Mouse (Mus musculus): Measurements from ENCODE around the gene Il5ra. TPM values are rescaled to one million over a fixed set of nuclear protein-coding genes. Genes with fewer than 3 reads are reported as not detected.

Il5ra gene
- polyA plus RNA-seq (2016; fragmentation: Nextera tagmentation; extraction: Ambion mirVana) = not detected in 2 replicates

DNA sequence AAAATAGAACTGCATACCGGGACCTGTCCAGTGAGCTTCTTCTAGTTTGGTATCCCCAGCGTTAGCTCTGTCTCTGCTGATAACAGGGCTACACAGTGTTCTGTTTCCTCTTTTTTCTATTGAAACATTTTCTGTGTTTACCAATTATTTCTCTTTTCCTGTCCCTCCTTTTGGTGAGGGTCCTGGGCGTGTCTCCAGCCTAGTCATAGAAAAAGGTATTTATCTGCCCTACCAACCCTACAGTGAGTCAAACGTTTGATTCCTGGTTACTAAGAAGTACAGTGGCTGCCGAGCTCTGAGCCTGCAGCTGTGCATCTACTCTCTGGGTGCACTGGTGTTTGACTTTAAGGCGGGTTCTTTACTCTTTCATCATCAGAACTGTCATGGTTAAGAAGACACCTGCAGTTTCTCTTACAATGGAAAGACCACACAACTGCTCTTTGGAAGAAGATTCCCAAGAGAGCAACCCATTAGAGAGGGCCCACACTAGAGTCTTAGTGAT lies at the start of gene Il5ra:
Il5ra (minus strand) TSS at position 151 of the 502 bp plus-strand sequence.
- WGBS = 77% methylated on average over 6 of the region's 6 CpGs

GRCm38 (mm10) chr6:106794094-106794814 lies 45.4 kb upstream of the Il5ra start:
- no peak for ATAC-seq (ENCODE audit: insufficient number of reproducible peaks, insufficient read depth, low FRiP score, low TSS enrichment, low read depth)
- WGBS = 90% methylated on average over 13 of the region's 13 CpGs
- Histone ChIP-seq H3K9ac (replicated peaks) (no peak overlapping the region), H3K4me2 (no peak overlapping the region), H3K4me3 (replicated peaks) (no peak overlapping the region), H3K36me3 (peaks cover 34% of the 10 kb centered on the region), H3K9me3 (no peaks in the 10 kb centered on the region), H3K27ac (no peak overlapping the region), H3K4me1 (replicated peaks) (peaks cover 10% of the 10 kb centered on the region), H3K27me3 (no peaks in the 10 kb centered on the region)

More for the DNA sequence above, at the start of gene Il5ra:
- no peak for ATAC-seq (ENCODE audit: insufficient number of reproducible peaks, insufficient read depth, low FRiP score, low TSS enrichment, low read depth)
- Histone ChIP-seq H3K27ac (no peak within 1 kb of the TSS), H3K9ac (replicated peaks) (no peak within 1 kb of the TSS), H3K27me3 (peaks cover 10% of the 10 kb centered on the region; the same call in 1 of the 2 replicates), H3K4me3 (replicated peaks) (no peak within 1 kb of the TSS), H3K36me3 (no peaks in the 10 kb centered on the region), H3K4me1 (replicated peaks) (no peaks in the 10 kb centered on the region), H3K4me2 (no peak within 1 kb of the TSS), H3K9me3 (no peaks in the 10 kb centered on the region)

DNA sequence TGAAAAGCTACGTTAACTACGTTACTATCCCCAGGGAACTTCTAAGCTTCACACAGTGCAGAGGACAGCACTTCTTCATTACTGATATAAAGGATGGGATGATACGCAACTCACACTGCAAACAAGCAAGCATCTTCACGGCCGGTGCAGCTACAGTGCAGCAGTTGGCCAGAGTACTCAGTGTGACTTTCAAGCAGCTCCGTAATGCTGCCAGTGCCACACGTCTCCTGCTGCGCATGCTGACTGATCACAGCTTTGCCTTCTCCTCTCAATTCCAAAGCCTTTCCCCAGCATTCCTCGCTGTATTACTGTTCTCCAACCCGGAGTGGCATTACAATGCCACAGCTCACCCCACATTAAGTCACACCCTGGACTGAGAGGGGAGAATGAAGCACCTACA lies 44.8 kb upstream of the Il5ra start:
- no peak overlapping the region for H3K27ac ChIP-seq
- peaks cover 4% of the 10 kb centered on the region; the same call in 1 of the 2 replicates for H3K4me1 ChIP-seq (replicated peaks)
- ATAC-seq (ENCODE audit: insufficient number of reproducible peaks, insufficient read depth, low FRiP score, low TSS enrichment, low read depth) = no peak
- 97% methylated on average over 10 of the region's 10 CpGs for WGBS
- no peak overlapping the region for H3K4me2 ChIP-seq
- no peaks in the 10 kb centered on the region for H3K9me3 ChIP-seq
- H3K4me3 ChIP-seq (replicated peaks) = no peak overlapping the region
- peaks cover 40% of the 10 kb centered on the region for H3K36me3 ChIP-seq
- no peak overlapping the region for H3K9ac ChIP-seq (replicated peaks)
- H3K27me3 ChIP-seq = no peaks in the 10 kb centered on the region

GRCm38 (mm10) chr6:106793088-106793487 lies 44.3 kb upstream of the Il5ra start:
- 93% methylated on average over 7 of the region's 7 CpGs for WGBS
- H3K4me3 ChIP-seq (replicated peaks) = no peak overlapping the region

DNA sequence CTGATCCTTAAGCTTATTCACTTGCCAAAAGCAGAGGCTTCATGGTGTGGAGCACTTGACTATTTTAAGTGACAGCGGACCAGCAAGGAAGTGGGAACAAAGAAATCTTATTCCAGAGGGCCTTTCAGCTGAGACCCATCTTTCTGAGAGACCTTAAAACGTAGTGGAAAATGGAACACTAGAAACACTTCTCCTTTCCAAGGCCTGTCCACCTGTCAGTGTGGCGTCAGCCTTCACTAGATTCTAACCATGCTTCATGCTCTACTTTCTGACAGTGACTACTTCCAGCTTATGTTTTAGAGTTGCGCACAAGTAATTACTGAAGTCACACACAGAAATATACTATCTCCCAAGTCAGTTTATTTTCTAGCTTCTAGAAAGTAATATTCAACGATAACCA lies 43.6 kb upstream of the Il5ra start:
- Histone ChIP-seq H3K4me2 (no peak overlapping the region), H3K4me1 (replicated peaks) (no peaks in the 10 kb centered on the region), H3K9me3 (no peaks in the 10 kb centered on the region), H3K36me3 (peaks cover 50% of the 10 kb centered on the region), H3K4me3 (replicated peaks) (no peak overlapping the region), H3K27ac (no peak overlapping the region), H3K27me3 (no peaks in the 10 kb centered on the region), H3K9ac (replicated peaks) (no peak overlapping the region)
- WGBS = 95% methylated on average over 5 of the region's 5 CpGs
- ATAC-seq (ENCODE audit: insufficient number of reproducible peaks, insufficient read depth, low FRiP score, low TSS enrichment, low read depth) = no peak

More at GRCm38 (mm10) chr6:106793088-106793487, 44.3 kb upstream of the Il5ra start:
- Histone ChIP-seq H3K4me1 (replicated peaks) (no peaks in the 10 kb centered on the region), H3K27me3 (no peaks in the 10 kb centered on the region), H3K36me3 (peaks cover 44% of the 10 kb centered on the region), H3K27ac (no peak overlapping the region), H3K4me2 (no peak overlapping the region), H3K9me3 (no peaks in the 10 kb centered on the region), H3K9ac (replicated peaks) (no peak overlapping the region)
- no peak for ATAC-seq (ENCODE audit: insufficient number of reproducible peaks, insufficient read depth, low FRiP score, low TSS enrichment, low read depth)

DNA sequence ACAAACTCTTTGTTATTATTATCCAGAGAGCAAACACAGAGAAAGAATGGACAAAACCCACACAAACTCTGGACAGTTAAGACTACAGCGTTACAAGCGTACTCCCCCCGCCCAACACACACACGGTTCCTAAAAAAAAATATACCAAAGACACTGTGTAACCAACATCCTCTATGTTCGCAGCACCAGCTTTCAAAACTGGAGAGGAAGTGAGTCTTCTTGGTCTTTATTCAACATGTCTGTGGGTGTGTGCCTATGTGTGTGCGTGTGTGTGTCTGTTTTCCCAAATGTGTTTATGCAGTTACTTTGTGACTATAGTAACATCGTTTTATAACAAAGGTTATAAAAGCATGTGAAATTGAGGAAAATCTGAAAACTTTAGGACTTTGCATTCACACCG lies 42.6 kb upstream of the Il5ra start:
- no peak overlapping the region for H3K27ac ChIP-seq
- no peak overlapping the region for H3K4me3 ChIP-seq (replicated peaks)
- ATAC-seq (ENCODE audit: insufficient number of reproducible peaks, insufficient read depth, low FRiP score, low TSS enrichment, low read depth) = no peak
- 92% methylated on average over 8 of the region's 8 CpGs for WGBS
- no peaks in the 10 kb centered on the region for H3K4me1 ChIP-seq (replicated peaks)
- no peak overlapping the region for H3K9ac ChIP-seq (replicated peaks)
- no peaks in the 10 kb centered on the region for H3K9me3 ChIP-seq
- no peaks in the 10 kb centered on the region for H3K27me3 ChIP-seq
- peaks cover 59% of the 10 kb centered on the region for H3K36me3 ChIP-seq
- no peak overlapping the region for H3K4me2 ChIP-seq

GRCm38 (mm10) chr6:106787138-106787537 lies 38.3 kb upstream of the Il5ra start:
- H3K4me1 ChIP-seq (replicated peaks) = no peaks in the 10 kb centered on the region
- H3K4me3 ChIP-seq (replicated peaks) = no peak overlapping the region
- peaks cover 45% of the 10 kb centered on the region for H3K36me3 ChIP-seq
- H3K4me2 ChIP-seq = no peak overlapping the region
- no peak overlapping the region for H3K9ac ChIP-seq (replicated peaks)
- WGBS = 92% methylated on average over 3 of the region's 3 CpGs
- no peaks in the 10 kb centered on the region for H3K9me3 ChIP-seq
- no peak for ATAC-seq (ENCODE audit: insufficient number of reproducible peaks, insufficient read depth, low FRiP score, low TSS enrichment, low read depth)
- H3K27me3 ChIP-seq = no peaks in the 10 kb centered on the region
- H3K27ac ChIP-seq = no peak overlapping the region

- Histone ChIP-seq H3K4me3 (replicated peaks) (peak overlapping the region; percentile 73), H3K4me1 (replicated peaks) (peaks cover 12% of the 10 kb centered on the region), H3K9me3 (no peaks in the 10 kb centered on the region), H3K27me3 (0 out of 2 replicates have a peak, but pooled peaks cover 3% of the 10 kb centered on the region), H3K4me2 (peak overlapping the region; percentile 74), H3K9ac (replicated peaks) (peak overlapping the region; percentile 64), H3K27ac (no peak overlapping the region), H3K36me3 (peaks cover 30% of the 10 kb centered on the region)
- WGBS = 47% methylated on average over 4 of the region's 4 CpGs
- ATAC-seq (ENCODE audit: insufficient number of reproducible peaks, insufficient read depth, low FRiP score, low TSS enrichment, low read depth) = no peak
Measured at GRCm38 (mm10) chr6:106770046-106770445, 21.2 kb upstream of the Il5ra start.

GRCm38 (mm10) chr6:106769290-106769866 lies 20.5 kb upstream of the Il5ra start:
- Histone ChIP-seq H3K36me3 (peaks cover 26% of the 10 kb centered on the region), H3K27ac (no peak overlapping the region), H3K9ac (replicated peaks) (peak overlapping the region; percentile 64), H3K9me3 (no peaks in the 10 kb centered on the region), H3K4me1 (replicated peaks) (peaks cover 12% of the 10 kb centered on the region), H3K27me3 (0 out of 2 replicates have a peak, but pooled peaks cover 3% of the 10 kb centered on the region), H3K4me2 (peak overlapping the region; percentile 74), H3K4me3 (replicated peaks) (peak overlapping the region; percentile 73)
- under 1% methylated on average over 33 of the region's 33 CpGs for WGBS
- ATAC-seq (ENCODE audit: insufficient number of reproducible peaks, insufficient read depth, low FRiP score, low TSS enrichment, low read depth) = peak; percentile 87

DNA sequence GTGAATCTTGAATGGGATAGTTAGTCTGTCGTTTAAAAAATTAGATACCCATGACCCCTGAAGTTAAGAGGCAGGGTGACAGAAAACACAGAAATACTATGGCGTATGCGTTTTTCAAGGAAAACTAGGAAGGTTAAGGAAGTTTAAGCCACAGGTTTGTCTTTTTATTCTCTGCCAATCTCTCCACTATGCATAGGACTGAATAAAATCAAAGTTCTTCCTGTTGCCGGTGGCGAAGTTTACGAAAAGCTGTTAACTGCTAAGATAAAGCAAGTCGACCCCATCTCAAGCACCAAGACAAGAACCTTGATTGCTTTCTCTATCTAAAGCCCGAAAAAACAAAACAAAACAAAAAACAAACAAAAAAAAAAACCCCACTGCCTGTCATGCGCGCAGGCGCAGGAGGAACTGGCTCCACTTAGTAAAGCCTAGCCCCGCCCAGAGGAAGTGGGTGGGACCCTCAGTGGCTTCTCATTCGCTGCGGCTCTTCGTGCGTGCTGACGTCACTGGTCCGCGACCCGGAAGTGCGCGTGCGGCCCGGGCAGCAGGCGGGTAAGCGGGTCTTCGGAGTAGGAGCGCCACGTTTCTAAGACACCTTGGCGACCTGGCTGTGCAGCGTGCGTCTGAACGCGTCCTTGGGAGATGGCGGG lies 19.9 kb upstream of the Il5ra start, which contains the start of gene Trnt1:
Trnt1 (plus strand) TSS at position 481 of the 650 bp plus-strand sequence.
- Histone ChIP-seq H3K9ac (replicated peaks) (peak within 1 kb of the TSS; percentile 64), H3K36me3 (peaks cover 25% of the 10 kb centered on the region), H3K27ac (no peak within 1 kb of the TSS), H3K4me1 (replicated peaks) (peaks cover 12% of the 10 kb centered on the region), H3K4me2 (peak within 1 kb of the TSS; percentile 74), H3K9me3 (no peaks in the 10 kb centered on the region), H3K27me3 (0 out of 2 replicates have a peak, but pooled peaks cover 3% of the 10 kb centered on the region), H3K4me3 (replicated peaks) (peak within 1 kb of the TSS; percentile 73)
- WGBS = 9% methylated on average over 35 of the region's 35 CpGs
- peak; percentile 98 for ATAC-seq (ENCODE audit: insufficient number of reproducible peaks, insufficient read depth, low FRiP score, low TSS enrichment, low read depth)

- peaks cover 6% of the 10 kb centered on the region for H3K36me3 ChIP-seq
- no peak for ATAC-seq (ENCODE audit: insufficient number of reproducible peaks, insufficient read depth, low FRiP score, low TSS enrichment, low read depth)
- peaks cover 12% of the 10 kb centered on the region for H3K4me1 ChIP-seq (replicated peaks)
- WGBS = 82% methylated on average over 4 of the region's 4 CpGs
- no peak overlapping the region for H3K4me3 ChIP-seq (replicated peaks)
- H3K27ac ChIP-seq = no peak overlapping the region
- no peak overlapping the region for H3K4me2 ChIP-seq
- H3K9ac ChIP-seq (replicated peaks) = no peak overlapping the region
- no peaks in the 10 kb centered on the region for H3K9me3 ChIP-seq
- peaks cover 6% of the 10 kb centered on the region for H3K27me3 ChIP-seq
Measured at GRCm38 (mm10) chr6:106766774-106767173, 17.9 kb upstream of the Il5ra start.

All from limb, embryonic 12.5 days (tissue).